Mouse (Mus musculus) central nervous system, embryonic 11.5 days (tissue): ENCODE results near the gene Fbxo42. TPM values are rescaled to one million over a fixed set of nuclear protein-coding genes. Genes with fewer than 3 reads are reported as not detected.

Experiments
- polyA plus RNA-seq: library from polyadenylated mRNA; depleted of rRNA; stranded (reverse); fragments of >200 nt; gene quantifications from 2 replicates; pipeline ENCODE4 v1.2.3, GENCODE M21; 2012; rRNA removed

Fbxo42 gene
- 17.6 and 19.8 TPM in 2 replicates for polyA plus RNA-seq

GRCm38 (mm10) chr4:141147112-141148008 lies at the start of gene Fbxo42:
TSS of gene Fbxo42 (plus strand) at chr4:141147913.

GRCm38 (mm10) chr4:141139116-141139970 lies 8.4 kb upstream of the Fbxo42 start, which contains the start of gene Szrd1:
TSS of gene Szrd1 (minus strand) at chr4:141139775.

GRCm38 (mm10) chr4:141213770-141214336 lies 66.1 kb downstream of the Fbxo42 start, which contains the start of gene Rsg1:
TSS of gene Rsg1 (plus strand) at chr4:141213956.

GRCm38 (mm10) chr4:141239388-141240125 lies 91.8 kb downstream of the Fbxo42 start, which contains the start of gene Arhgef19:
TSS of gene Arhgef19 (plus strand) at chr4:141239499.

Other genes with a start within 250 kb of the Fbxo42 start
- gene Padi2, start 241.6 kb upstream of the Fbxo42 start, polyA plus RNA-seq, result 0.71 and 1.1 TPM in 2 replicates
- gene Sdhb, start 186.7 kb upstream of the Fbxo42 start, polyA plus RNA-seq, result 236 and 247 TPM in 2 replicates
- 73.2 and 75.5 TPM in 2 replicates for gene Atp13a2, start 161.0 kb upstream of the Fbxo42 start, polyA plus RNA-seq
- gene Mfap2, start 137.5 kb upstream of the Fbxo42 start, polyA plus RNA-seq, result 178 and 251 TPM in 2 replicates
- 37.5 and 62.7 TPM in 2 replicates for gene Crocc, start 87.4 kb upstream of the Fbxo42 start, polyA plus RNA-seq
- 43.7 and 56.2 TPM in 2 replicates for gene Necap2, start 69.6 kb upstream of the Fbxo42 start, polyA plus RNA-seq
- 0.05 TPM in 1 of 2 replicates, not detected in the other for gene Spata21, start 59.6 kb upstream of the Fbxo42 start, polyA plus RNA-seq
- gene Szrd1, start 8.1 kb upstream of the Fbxo42 start, polyA plus RNA-seq, result 47.5 and 57.5 TPM in 2 replicates
- gene Rsg1, start 66.0 kb downstream of the Fbxo42 start, polyA plus RNA-seq, result 4.7 and 6.5 TPM in 2 replicates
- gene Arhgef19, start 91.6 kb downstream of the Fbxo42 start, polyA plus RNA-seq, result 1.4 and 3.9 TPM in 2 replicates
- 7.2 and 7.7 TPM in 2 replicates for gene Epha2, start 153.3 kb downstream of the Fbxo42 start, polyA plus RNA-seq
- gene Fam131c, start 220.3 kb downstream of the Fbxo42 start, polyA plus RNA-seq, result 1.1 and 1.8 TPM in 2 replicates